Mouse (Mus musculus) kidney, postnatal 0 days (tissue): Measurements from ENCODE around the gene Ifnl3. TPM values are rescaled to one million over a fixed set of nuclear protein-coding genes. Genes with fewer than 3 reads are reported as not detected.
"Not testable (repeated sequence)": the region's sequence is repeated elsewhere in the genome, so short reads cannot be mapped to it uniquely, and the experiment has no call there.

Source experiments
- ATAC-seq: fragments of 200-750 bp; cut with Nextera tagmentation; replicated peaks from 2 replicates; pipeline ENCODE4 v1.8.0; 2017; ENCODE audit warnings: low read depth, moderate number of reproducible peaks, moderate TSS enrichment, moderate library complexity; ENCODE audit not compliant: low FRiP score
- DNase-seq: peaks from one replicate; pipeline ENCODE4 v3.0.0-alpha.2; 2016; ENCODE audit warnings: low spot score
- H3K27ac ChIP-seq: fragments of 300-500 bp; sonication (generic); 2 replicates; pipeline ENCODE4 v1.5.1; 2014; ENCODE audit warnings: mild to moderate bottlenecking
- H3K27me3 ChIP-seq: fragments of 300-500 bp; sonication (generic); 2 replicates; pipeline ENCODE4 v1.6.1; 2014; ENCODE audit warnings: low read length, mixed read lengths; ENCODE audit not compliant: insufficient read depth
- H3K36me3 ChIP-seq: fragments of 300-500 bp; sonication (generic); 2 replicates; pipeline ENCODE4 v1.6.1; 2014; ENCODE audit warnings: low read length, mixed read lengths; ENCODE audit not compliant: insufficient read depth
- H3K4me1 ChIP-seq: fragments of 300-500 bp; sonication (generic); replicated peaks from 2 replicates; pipeline ENCODE4 v1.6.1; 2014; ENCODE audit warnings: antibody characterized with exemption, low read length, mixed read lengths; ENCODE audit not compliant: insufficient read depth
- H3K4me2 ChIP-seq: fragments of 300-500 bp; sonication (generic); 2 replicates; pipeline ENCODE4 v1.6.1; 2014; ENCODE audit warnings: mild to moderate bottlenecking, low read length, moderate library complexity, mixed read lengths
- H3K4me3 ChIP-seq: fragments of 300-500 bp; sonication (generic); replicated peaks from 2 replicates; pipeline ENCODE4 v1.5.1; 2014; ENCODE audit warnings: low read depth, low read length
- H3K9ac ChIP-seq: fragments of 300-500 bp; sonication (generic); 2 replicates; pipeline ENCODE4 v1.6.1; 2014; ENCODE audit warnings: low read depth, low read length
- H3K9me3 ChIP-seq: fragments of 300-500 bp; sonication (generic); replicated peaks from 2 replicates; pipeline ENCODE4 v1.6.1; 2016; ENCODE audit warnings: low read length, inconsistent platforms, mixed read lengths
- CTCF ChIP-seq: IDR thresholded peaks from 2 replicates; pipeline ENCODE4 v1.5.1; 2016; ENCODE audit warnings: antibody characterized with exemption, low read depth, mild to moderate bottlenecking, moderate library complexity
- WGBS: fragments of 180-500 bp; shearing (Covaris S2); extraction: QIAGEN DNeasy Blood & Tissue Kit; methylation state at CpG from one replicate; pipeline ENCODE4 v1.1.7; 2014; 5-methylcytosine and 5-hydroxymethylcytosine counted together
- polyA plus RNA-seq: library from polyadenylated mRNA; unstranded; fragments of >200 nt; fragmentation: Nextera tagmentation; extraction: Ambion mirVana; gene quantifications from 2 replicates; pipeline ENCODE4 v1.2.1, GENCODE M21; 2015

The Ifnl3 gene
- polyA plus RNA-seq = not detected in 2 replicates

GRCm38 (mm10) chr7:28522536-28522935 is at the start of gene Ifnl3:
TSS of gene Ifnl3 (plus strand) at chr7:28522836.
- H3K9ac ChIP-seq, H3K36me3 ChIP-seq, DNase-seq, H3K4me1 ChIP-seq, H3K9me3 ChIP-seq, H3K4me2 ChIP-seq, ATAC-seq, H3K27me3 ChIP-seq, H3K27ac ChIP-seq, H3K4me3 ChIP-seq: not testable (repeated sequence)
- WGBS = 77% methylated on average over 4 of the region's 6 CpGs

GRCm38 (mm10) chr7:28476191-28476590 is 46.4 kb upstream of the Ifnl3 start:
- H3K4me2 ChIP-seq = no peak overlapping the region
- ATAC-seq (no peak), DNase-seq (no peak)
- no peak overlapping the region for H3K9ac ChIP-seq
- no peaks in the 10 kb centered on the region for H3K4me1 ChIP-seq
- WGBS = 88% methylated on average over 6 of the region's 6 CpGs
- no peak overlapping the region for H3K27ac ChIP-seq
- TF ChIP-seq CTCF = peak; percentile 39; the same call in 1 of the 2 replicates
- no peak overlapping the region for H3K4me3 ChIP-seq
- H3K27me3 ChIP-seq = no peaks in the 10 kb centered on the region
- no peaks in the 10 kb centered on the region for H3K36me3 ChIP-seq
- H3K9me3 ChIP-seq = no peaks in the 10 kb centered on the region

GRCm38 (mm10) chr7:28477363-28477762 is 45.3 kb upstream of the Ifnl3 start:
- H3K27ac ChIP-seq = no peak overlapping the region
- ATAC-seq = no peak
- no peaks in the 10 kb centered on the region for H3K4me1 ChIP-seq
- 83% methylated on average over 5 of the region's 5 CpGs for WGBS
- H3K4me3 ChIP-seq = no peak overlapping the region
- no peak for TF ChIP-seq CTCF
- no peaks in the 10 kb centered on the region for H3K27me3 ChIP-seq
- no peaks in the 10 kb centered on the region for H3K9me3 ChIP-seq
- no peak overlapping the region for H3K4me2 ChIP-seq
- no peak for DNase-seq
- no peaks in the 10 kb centered on the region for H3K36me3 ChIP-seq
- 0 out of 2 replicates have a peak overlapping the region, but pooled peaks have one; percentile 5 for H3K9ac ChIP-seq

GRCm38 (mm10) chr7:28478854-28479253 is 43.8 kb upstream of the Ifnl3 start:
- Histone ChIP-seq H3K27me3 (no peaks in the 10 kb centered on the region), H3K4me2 (no peak overlapping the region), H3K4me3 (no peak overlapping the region), H3K9me3 (no peaks in the 10 kb centered on the region), H3K4me1 (no peaks in the 10 kb centered on the region), H3K36me3 (no peaks in the 10 kb centered on the region), H3K27ac (no peak overlapping the region), H3K9ac (no peak overlapping the region)
- WGBS = under 1% methylated on average over 8 of the region's 8 CpGs
- ATAC-seq (peak; percentile 49; the same call in 1 of the 2 replicates), DNase-seq (peak; percentile 54)
- no peak for TF ChIP-seq CTCF

GRCm38 (mm10) chr7:28482854-28483253 is 39.8 kb upstream of the Ifnl3 start:
- 77% methylated on average over 11 of the region's 11 CpGs for WGBS
- no peak overlapping the region for H3K9ac ChIP-seq
- no peaks in the 10 kb centered on the region for H3K9me3 ChIP-seq
- no peak overlapping the region for H3K27ac ChIP-seq
- DNase-seq (no peak), ATAC-seq (no peak)
- H3K36me3 ChIP-seq = no peaks in the 10 kb centered on the region
- H3K4me1 ChIP-seq = peaks cover 2% of the 10 kb centered on the region; the same call in 1 of the 2 replicates
- H3K4me2 ChIP-seq = no peak overlapping the region
- no peak for TF ChIP-seq CTCF
- no peaks in the 10 kb centered on the region for H3K27me3 ChIP-seq
- no peak overlapping the region for H3K4me3 ChIP-seq

GRCm38 (mm10) chr7:28484192-28484591 is 38.4 kb upstream of the Ifnl3 start:
- H3K36me3 ChIP-seq = no peaks in the 10 kb centered on the region
- no peak overlapping the region for H3K4me2 ChIP-seq
- no peak overlapping the region for H3K9ac ChIP-seq
- no peak overlapping the region for H3K4me3 ChIP-seq
- no peaks in the 10 kb centered on the region for H3K9me3 ChIP-seq
- TF ChIP-seq CTCF = no peak
- H3K4me1 ChIP-seq = peaks cover 10% of the 10 kb centered on the region; the same call in 1 of the 2 replicates
- no peak for ATAC-seq
- DNase-seq = no peak
- no peak overlapping the region for H3K27ac ChIP-seq
- no peaks in the 10 kb centered on the region for H3K27me3 ChIP-seq
- WGBS = 27% methylated on average over 4 of the region's 4 CpGs

GRCm38 (mm10) chr7:28488030-28488491 is 34.6 kb upstream of the Ifnl3 start:
- no peak for TF ChIP-seq CTCF
- peak overlapping the region; percentile 10; the same call in 1 of the 2 replicates for H3K4me3 ChIP-seq
- H3K9ac ChIP-seq = no peak overlapping the region; the same call in 1 of the 2 replicates
- no peaks in the 10 kb centered on the region for H3K36me3 ChIP-seq
- H3K27me3 ChIP-seq = no peaks in the 10 kb centered on the region
- H3K27ac ChIP-seq = no peak overlapping the region
- peak; percentile 46 for DNase-seq
- WGBS = 4% methylated on average over 16 of the region's 16 CpGs
- peak overlapping the region; percentile 48 for H3K4me2 ChIP-seq
- H3K9me3 ChIP-seq = no peaks in the 10 kb centered on the region
- ATAC-seq = no peak
- H3K4me1 ChIP-seq = peaks cover 10% of the 10 kb centered on the region; the same call in 1 of the 2 replicates
